ENCODE assay signal across 23 mouse cellular contexts in the genomic region with DNA sequence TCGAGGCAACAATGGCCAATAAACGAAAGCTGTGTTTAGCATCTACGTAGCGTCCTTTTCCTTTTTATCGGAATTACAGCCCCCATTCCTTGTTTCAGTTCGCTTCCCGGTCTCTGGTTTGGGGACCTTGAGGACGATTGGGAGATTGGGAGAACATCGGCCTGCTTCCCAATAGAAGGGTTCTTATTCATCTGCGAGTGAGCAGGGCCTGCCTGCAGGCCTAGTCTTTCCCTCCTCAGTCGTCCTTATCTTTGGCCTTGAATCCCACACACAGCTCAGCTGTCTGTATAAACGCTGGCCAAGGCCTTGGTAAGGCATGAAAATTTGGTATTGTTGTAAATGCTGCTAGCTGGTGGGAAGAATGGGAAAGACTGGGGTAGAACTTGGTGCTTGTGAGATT. TPM values are rescaled to one million over a fixed set of nuclear protein-coding genes. Genes with fewer than 3 reads are reported as not detected.
"Had no signal": no experiment of that assay in that cellular context is flagged by ENCODE, and none has a peak within 500 bp of the region (broad histone marks: within the 10 kb centered on the region; RNA-seq: fewer than 3 reads in every experiment).

No protein-coding gene starts in this region.

- H3K27me3 ChIP-seq: limb, embryonic 13.5 days; midbrain, embryonic 12.5 days; midbrain, embryonic 15.5 days; neural tube, embryonic 12.5 days; neural tube, embryonic 15.5 days; stomach, embryonic 15.5 days had no signal

- ATAC-seq: intestine, postnatal 0 days; liver, postnatal 0 days; midbrain, embryonic 15.5 days had no signal

- H3K9ac ChIP-seq: limb, embryonic 13.5 days; liver, embryonic 14.5 days; liver, postnatal 0 days; midbrain, embryonic 12.5 days; midbrain, embryonic 15.5 days; neural tube, embryonic 12.5 days; neural tube, embryonic 15.5 days; stomach, embryonic 15.5 days had no signal

- H3K27ac ChIP-seq: kidney, postnatal 0 days; layer of hippocampus, adult 2 months; limb, embryonic 10.5 days; limb, embryonic 13.5 days; liver, embryonic 14.5 days; macrophage; midbrain, embryonic 12.5 days; midbrain, embryonic 15.5 days; neural tube, embryonic 12.5 days; neural tube, embryonic 15.5 days; stomach, embryonic 15.5 days had no signal

- H3K36me3 ChIP-seq: limb, embryonic 10.5 days; limb, embryonic 13.5 days; midbrain, embryonic 15.5 days; neural tube, embryonic 15.5 days had no signal

- H3K9me3 ChIP-seq: limb, embryonic 10.5 days; limb, embryonic 13.5 days; midbrain, embryonic 12.5 days; midbrain, embryonic 15.5 days; neural tube, embryonic 12.5 days; neural tube, embryonic 15.5 days; stomach, embryonic 15.5 days had no signal

- H3K4me1 ChIP-seq: limb, embryonic 10.5 days; midbrain, embryonic 12.5 days; midbrain, embryonic 15.5 days; neural tube, embryonic 12.5 days; stomach, embryonic 15.5 days had no signal

- H3K4me3 ChIP-seq: layer of hippocampus, adult 2 months; limb, embryonic 10.5 days; limb, embryonic 13.5 days; midbrain, embryonic 12.5 days; midbrain, embryonic 15.5 days; neural tube, embryonic 12.5 days; neural tube, embryonic 15.5 days; stomach, embryonic 15.5 days had no signal

- H3K4me2 ChIP-seq: limb, embryonic 13.5 days; midbrain, embryonic 12.5 days; midbrain, embryonic 15.5 days; neural tube, embryonic 12.5 days; neural tube, embryonic 15.5 days; stomach, embryonic 15.5 days had no signal

- DNase-seq: kidney, adult 2 months; kidney, postnatal 25 days; layer of hippocampus, adult 9-11 months; liver; liver, postnatal 0 days; lung, postnatal 14 days; retina, postnatal 1 day; right cerebral cortex, postnatal 25 days; spleen, adult 18-20 months; thymus, postnatal 25 days had no signal

RNA-seq across cellular contexts. Expression of a gene that starts 36.5 kb away (rescaled TPM):
- total RNA-seq: megakaryocyte, adult 5-6 weeks had no signal
- polyA plus RNA-seq: macrophage had no signal
